Mouse (Mus musculus) stomach, embryonic 15.5 days (tissue): ENCODE measurements at regions not wholly inside any gene's neighbourhood (a gene's known extent, or its start where the extent isn't known, plus 50 kb on each side); places are given as distances from the start of the nearest gene placed in this dataset.
A peak's percentile ranks its signal among the peaks of the same experiment; 100 is the strongest.
"Not testable (repeated sequence)": the region's sequence is repeated elsewhere in the genome, so short reads cannot be mapped to it uniquely, and the experiment has no call there.

Experiments
- ATAC-seq: fragments of 200-750 bp; cut with Nextera tagmentation; 2 replicates; pipeline ENCODE4 v1.8.0; 2017; ENCODE audit warnings: low read depth, moderate number of reproducible peaks, moderate TSS enrichment; ENCODE audit not compliant: insufficient read depth, low FRiP score
- H3K27ac ChIP-seq: fragments of 300-500 bp; sonication (generic); 2 replicates; pipeline ENCODE4 v1.5.1; 2015; ENCODE audit warnings: mild to moderate bottlenecking, inconsistent platforms
- H3K27me3 ChIP-seq: fragments of 300-500 bp; sonication (generic); replicated peaks from 2 replicates; pipeline ENCODE4 v1.6.1; 2015; ENCODE audit warnings: inconsistent platforms
- H3K36me3 ChIP-seq: fragments of 300-500 bp; sonication (generic); 2 replicates; pipeline ENCODE4 v1.6.1; 2015; ENCODE audit warnings: inconsistent platforms
- H3K4me1 ChIP-seq: fragments of 300-500 bp; sonication (generic); 2 replicates; pipeline ENCODE4 v1.6.1; 2015; ENCODE audit warnings: inconsistent platforms
- H3K4me2 ChIP-seq: fragments of 300-500 bp; sonication (generic); 2 replicates; pipeline ENCODE4 v1.6.1; 2015; ENCODE audit warnings: mild to moderate bottlenecking, inconsistent platforms
- H3K4me3 ChIP-seq: fragments of 300-500 bp; sonication (generic); replicated peaks from 2 replicates; pipeline ENCODE4 v1.5.1; 2015; ENCODE audit warnings: inconsistent platforms
- H3K9ac ChIP-seq: fragments of 300-500 bp; sonication (generic); 2 replicates; pipeline ENCODE4 v1.6.1; 2015; ENCODE audit warnings: inconsistent platforms
- H3K9me3 ChIP-seq: fragments of 300-500 bp; sonication (generic); 2 replicates; pipeline ENCODE4 v1.6.1; 2016; ENCODE audit warnings: inconsistent platforms
- WGBS: fragments of 180-500 bp; shearing (Covaris S2); methylation state at CpG from one replicate; pipeline ENCODE4 v1.1.7; 2015; 5-methylcytosine and 5-hydroxymethylcytosine counted together

- Histone ChIP-seq H3K9ac (no peak overlapping the region), H3K27ac (no peak overlapping the region), H3K4me1 (no peaks in the 10 kb centered on the region), H3K9me3 (no peaks in the 10 kb centered on the region), H3K36me3 (no peaks in the 10 kb centered on the region), H3K4me2 (no peak overlapping the region), H3K27me3 (no peaks in the 10 kb centered on the region), H3K4me3 (no peak overlapping the region)
- ATAC-seq, result no peak
- 77% methylated on average over 7 of the region's 7 CpGs for WGBS
Measured at GRCm38 (mm10) chr17:15620746-15621694, 56.9 kb upstream of the Prdm9 start.

- H3K4me3 ChIP-seq, result no peak overlapping the region
- H3K9me3 ChIP-seq, result no peaks in the 10 kb centered on the region
- 6% methylated on average over 2 of the region's 2 CpGs for WGBS
Measured at GRCm38 (mm10) chr17:15622913-15623312, 58.8 kb upstream of the Prdm9 start.

GRCm38 (mm10) chr17:15630792-15631191 is 66.6 kb upstream of the Prdm9 start:
- Histone ChIP-seq H3K4me3 (no peak overlapping the region), H3K9me3 (no peaks in the 10 kb centered on the region), H3K4me2 (0 out of 2 replicates have a peak overlapping the region, but pooled peaks have one; percentile 37), H3K9ac (no peak overlapping the region), H3K27me3 (no peaks in the 10 kb centered on the region), H3K27ac (no peak overlapping the region), H3K36me3 (no peaks in the 10 kb centered on the region), H3K4me1 (no peaks in the 10 kb centered on the region)
- 70% methylated on average over 5 of the region's 5 CpGs for WGBS
- ATAC-seq, result no peak

More at GRCm38 (mm10) chr17:15622913-15623312, 58.8 kb upstream of the Prdm9 start:
- Histone ChIP-seq H3K27ac (no peak overlapping the region), H3K4me1 (no peaks in the 10 kb centered on the region), H3K4me2 (no peak overlapping the region), H3K9ac (no peak overlapping the region), H3K36me3 (no peaks in the 10 kb centered on the region), H3K27me3 (no peaks in the 10 kb centered on the region)
- no peak for ATAC-seq

GRCm38 (mm10) chr17:15631626-15632025 is 67.5 kb upstream of the Prdm9 start:
- Histone ChIP-seq H3K27me3 (no peaks in the 10 kb centered on the region), H3K4me1 (no peaks in the 10 kb centered on the region), H3K9ac (no peak overlapping the region), H3K9me3 (no peaks in the 10 kb centered on the region), H3K4me3 (no peak overlapping the region), H3K4me2 (peak overlapping the region; percentile 37; the same call in 1 of the 2 replicates), H3K27ac (no peak overlapping the region), H3K36me3 (no peaks in the 10 kb centered on the region)
- ATAC-seq, result no peak
- WGBS, result 13% methylated on average over 11 of the region's 11 CpGs

GRCm38 (mm10) chr17:15632090-15632489 is 67.9 kb upstream of the Prdm9 start:
- no peaks in the 10 kb centered on the region for H3K36me3 ChIP-seq
- no peak for ATAC-seq
- no peaks in the 10 kb centered on the region for H3K27me3 ChIP-seq
- H3K4me2 ChIP-seq, result peak overlapping the region; percentile 37; the same call in 1 of the 2 replicates
- 5% methylated on average over 1 of the region's 1 CpGs for WGBS
- H3K9me3 ChIP-seq, result no peaks in the 10 kb centered on the region
- H3K27ac ChIP-seq, result no peak overlapping the region
- no peak overlapping the region for H3K9ac ChIP-seq
- no peak overlapping the region for H3K4me3 ChIP-seq
- H3K4me1 ChIP-seq, result no peaks in the 10 kb centered on the region

- H3K9me3 ChIP-seq, H3K36me3 ChIP-seq, H3K9ac ChIP-seq, H3K27ac ChIP-seq, ATAC-seq, H3K4me1 ChIP-seq, H3K4me3 ChIP-seq, H3K4me2 ChIP-seq, H3K27me3 ChIP-seq: not testable (repeated sequence)
- WGBS, result 75% methylated on average over 12 of the region's 12 CpGs
Measured at GRCm38 (mm10) chr17:15639111-15639865, 65.5 kb upstream of the Chd1 start.

- ATAC-seq, result no peak
- no peaks in the 10 kb centered on the region for H3K4me1 ChIP-seq
- WGBS, result 64% methylated on average over 3 of the region's 3 CpGs
Measured at GRCm38 (mm10) chr17:15640776-15641175, 64.0 kb upstream of the Chd1 start.

GRCm38 (mm10) chr17:15641764-15642163 is 63.0 kb upstream of the Chd1 start:
- ATAC-seq, result no peak
- Histone ChIP-seq H3K9ac (no peak overlapping the region), H3K4me1 (no peaks in the 10 kb centered on the region), H3K36me3 (no peaks in the 10 kb centered on the region), H3K9me3 (no peaks in the 10 kb centered on the region), H3K4me2 (no peak overlapping the region), H3K27me3 (no peaks in the 10 kb centered on the region), H3K4me3 (no peak overlapping the region), H3K27ac (no peak overlapping the region)
- WGBS, result 77% methylated on average over 3 of the region's 3 CpGs

More at GRCm38 (mm10) chr17:15640776-15641175, 64.0 kb upstream of the Chd1 start:
- Histone ChIP-seq H3K9ac (no peak overlapping the region), H3K36me3 (no peaks in the 10 kb centered on the region), H3K4me2 (no peak overlapping the region), H3K4me3 (no peak overlapping the region), H3K27ac (no peak overlapping the region), H3K27me3 (no peaks in the 10 kb centered on the region), H3K9me3 (no peaks in the 10 kb centered on the region)

- WGBS, result 3% methylated on average over 1 of the region's 1 CpGs
- H3K9me3 ChIP-seq, result no peaks in the 10 kb centered on the region
- no peak for ATAC-seq
Measured at GRCm38 (mm10) chr17:15646768-15647167, 58.0 kb upstream of the Chd1 start.

GRCm38 (mm10) chr17:15650089-15650742 is 54.6 kb upstream of the Chd1 start:
- Histone ChIP-seq H3K27ac (no peak overlapping the region), H3K4me3 (no peak overlapping the region), H3K9me3 (no peaks in the 10 kb centered on the region), H3K9ac (no peak overlapping the region), H3K36me3 (no peaks in the 10 kb centered on the region), H3K4me1 (no peaks in the 10 kb centered on the region), H3K4me2 (no peak overlapping the region), H3K27me3 (no peaks in the 10 kb centered on the region)
- ATAC-seq, result no peak
- WGBS, result 62% methylated on average over 8 of the region's 8 CpGs

More at GRCm38 (mm10) chr17:15646768-15647167, 58.0 kb upstream of the Chd1 start:
- Histone ChIP-seq H3K36me3 (no peaks in the 10 kb centered on the region), H3K4me1 (no peaks in the 10 kb centered on the region), H3K27me3 (no peaks in the 10 kb centered on the region), H3K4me2 (no peak overlapping the region), H3K27ac (no peak overlapping the region), H3K9ac (no peak overlapping the region), H3K4me3 (no peak overlapping the region)

- Histone ChIP-seq H3K9me3 (no peaks in the 10 kb centered on the region), H3K4me1 (peaks cover under 1% of the 10 kb centered on the region; the same call in 1 of the 2 replicates), H3K4me3 (no peak overlapping the region), H3K27ac (no peak overlapping the region), H3K9ac (no peak overlapping the region), H3K27me3 (no peaks in the 10 kb centered on the region), H3K36me3 (no peaks in the 10 kb centered on the region), H3K4me2 (no peak overlapping the region)
- WGBS, result 76% methylated on average over 3 of the region's 3 CpGs
- ATAC-seq, result no peak
Measured at GRCm38 (mm10) chr17:15651869-15652268, 52.9 kb upstream of the Chd1 start.
